Mouse (Mus musculus): ENCODE results near the gene Eif3g. TPM values are rescaled to one million over a fixed set of nuclear protein-coding genes. Genes with fewer than 3 reads are reported as not detected.

Eif3g gene
- polyA plus RNA-seq, 1 experiment from 2014 or later, result 245 TPM

- Histone ChIP-seq H3K27ac (replicated peaks; ENCODE audit: low read depth, low read length) (no peak overlapping the region), H3K4me2 (ENCODE audit: low read depth, low read length) (no peak overlapping the region), H3K9ac (ENCODE audit: low read depth, low read length) (no peak overlapping the region), H3K4me1 (ENCODE audit: control insufficient read depth, insufficient read depth, low read length) (no peaks in the 10 kb centered on the region), H3K27me3 (replicated peaks; ENCODE audit: control insufficient read depth, insufficient read depth, low read length) (peaks cover 29% of the 10 kb centered on the region), H3K9me3 (ENCODE audit: control insufficient read depth, low read length) (no peaks in the 10 kb centered on the region), H3K36me3 (ENCODE audit: control insufficient read depth, insufficient read depth, low read length) (no peaks in the 10 kb centered on the region), H3K4me3 (ENCODE audit: low read depth, low read length) (no peak overlapping the region)
- ATAC-seq (ENCODE audit: low read depth), result no peak
- WGBS, result 70% methylated on average over 4 of the region's 10 CpGs
- DNase-seq (ENCODE audit: low spot score), result no peak
Observed at GRCm38 (mm10) chr9:20872991-20873390, 25.4 kb downstream of the Eif3g start.

GRCm38 (mm10) chr9:20870211-20871173 is 27.9 kb downstream of the Eif3g start:
- Histone ChIP-seq H3K9me3 (ENCODE audit: control insufficient read depth, low read length) (no peaks in the 10 kb centered on the region), H3K4me2 (ENCODE audit: low read depth, low read length) (no peak overlapping the region), H3K27me3 (replicated peaks; ENCODE audit: control insufficient read depth, insufficient read depth, low read length) (peaks cover 36% of the 10 kb centered on the region), H3K36me3 (ENCODE audit: control insufficient read depth, insufficient read depth, low read length) (no peaks in the 10 kb centered on the region), H3K9ac (ENCODE audit: low read depth, low read length) (no peak overlapping the region), H3K27ac (replicated peaks; ENCODE audit: low read depth, low read length) (no peak overlapping the region), H3K4me1 (ENCODE audit: control insufficient read depth, insufficient read depth, low read length) (no peaks in the 10 kb centered on the region), H3K4me3 (ENCODE audit: low read depth, low read length) (no peak overlapping the region)
- DNase-seq (ENCODE audit: low spot score), result no peak
- ATAC-seq (ENCODE audit: low read depth), result no peak
- WGBS, result 70% methylated on average over 12 of the region's 12 CpGs

GRCm38 (mm10) chr9:20869246-20869645 is 29.2 kb downstream of the Eif3g start:
- Histone ChIP-seq H3K4me3 (ENCODE audit: low read depth, low read length) (peak overlapping the region; percentile 49), H3K9me3 (ENCODE audit: control insufficient read depth, low read length) (no peaks in the 10 kb centered on the region), H3K4me1 (ENCODE audit: control insufficient read depth, insufficient read depth, low read length) (no peaks in the 10 kb centered on the region), H3K9ac (ENCODE audit: low read depth, low read length) (peak overlapping the region; percentile 61; the same call in 1 of the 2 replicates), H3K36me3 (ENCODE audit: control insufficient read depth, insufficient read depth, low read length) (no peaks in the 10 kb centered on the region), H3K4me2 (ENCODE audit: low read depth, low read length) (peak overlapping the region; percentile 59), H3K27ac (replicated peaks; ENCODE audit: low read depth, low read length) (no peak overlapping the region), H3K27me3 (replicated peaks; ENCODE audit: control insufficient read depth, insufficient read depth, low read length) (peaks cover 36% of the 10 kb centered on the region)
- no peak for ATAC-seq (ENCODE audit: low read depth)
- DNase-seq (ENCODE audit: low spot score), result no peak
- WGBS, result 8% methylated on average over 16 of the region's 19 CpGs

- Histone ChIP-seq H3K36me3 (ENCODE audit: control insufficient read depth, insufficient read depth, low read length) (no peaks in the 10 kb centered on the region), H3K4me2 (ENCODE audit: low read depth, low read length) (peak within 1 kb of the TSS; percentile 59), H3K4me3 (ENCODE audit: low read depth, low read length) (peak within 1 kb of the TSS; percentile 49), H3K9ac (ENCODE audit: low read depth, low read length) (peak within 1 kb of the TSS; percentile 61), H3K27ac (replicated peaks; ENCODE audit: low read depth, low read length) (no peak within 1 kb of the TSS), H3K27me3 (replicated peaks; ENCODE audit: control insufficient read depth, insufficient read depth, low read length) (peaks cover 36% of the 10 kb centered on the region), H3K4me1 (ENCODE audit: control insufficient read depth, insufficient read depth, low read length) (no peaks in the 10 kb centered on the region), H3K9me3 (ENCODE audit: control insufficient read depth, low read length) (no peaks in the 10 kb centered on the region)
- DNase-seq (ENCODE audit: low spot score) (peak; percentile 39), ATAC-seq (ENCODE audit: low read depth) (peak; percentile 51)
- 10% methylated on average over 43 of the region's 53 CpGs for WGBS
Observed at GRCm38 (mm10) chr9:20868448-20869001, 29.9 kb downstream of the Eif3g start, which contains the start of gene A230050P20Rik. A230050P20Rik (plus strand) TSS chr9:20868642.

- no peaks in the 10 kb centered on the region for H3K4me1 ChIP-seq (ENCODE audit: control insufficient read depth, insufficient read depth, low read length)
- no peak overlapping the region for H3K9ac ChIP-seq (ENCODE audit: low read depth, low read length)
- WGBS, result 61% methylated on average over 3 of the region's 3 CpGs
- no peak overlapping the region for H3K27ac ChIP-seq (replicated peaks; ENCODE audit: low read depth, low read length)
- DNase-seq (ENCODE audit: low spot score), result no peak
- ATAC-seq (ENCODE audit: low read depth), result no peak
- no peak overlapping the region for H3K4me2 ChIP-seq (ENCODE audit: low read depth, low read length)
- H3K4me3 ChIP-seq (ENCODE audit: low read depth, low read length), result no peak overlapping the region
- H3K27me3 ChIP-seq (replicated peaks; ENCODE audit: control insufficient read depth, insufficient read depth, low read length), result peaks cover 36% of the 10 kb centered on the region
- no peaks in the 10 kb centered on the region for H3K36me3 ChIP-seq (ENCODE audit: control insufficient read depth, insufficient read depth, low read length)
- H3K9me3 ChIP-seq (ENCODE audit: control insufficient read depth, low read length), result no peaks in the 10 kb centered on the region
Observed at GRCm38 (mm10) chr9:20866879-20867278, 31.5 kb downstream of the Eif3g start.

- H3K27me3 ChIP-seq (replicated peaks; ENCODE audit: control insufficient read depth, insufficient read depth, low read length), result no peaks in the 10 kb centered on the region
- H3K9ac ChIP-seq (ENCODE audit: low read depth, low read length), result no peak overlapping the region
- no peaks in the 10 kb centered on the region for H3K4me1 ChIP-seq (ENCODE audit: control insufficient read depth, insufficient read depth, low read length)
- DNase-seq (ENCODE audit: low spot score) (no peak), ATAC-seq (ENCODE audit: low read depth) (no peak)
- H3K27ac ChIP-seq (replicated peaks; ENCODE audit: low read depth, low read length), result no peak overlapping the region
- H3K4me3 ChIP-seq (ENCODE audit: low read depth, low read length), result no peak overlapping the region
- no peaks in the 10 kb centered on the region for H3K9me3 ChIP-seq (ENCODE audit: control insufficient read depth, low read length)
- H3K36me3 ChIP-seq (ENCODE audit: control insufficient read depth, insufficient read depth, low read length), result no peaks in the 10 kb centered on the region
- WGBS, result 53% methylated on average over 4 of the region's 4 CpGs
- no peak overlapping the region for H3K4me2 ChIP-seq (ENCODE audit: low read depth, low read length)
Observed at GRCm38 (mm10) chr9:20862225-20862624, 36.2 kb downstream of the Eif3g start.

- Histone ChIP-seq H3K27me3 (replicated peaks; ENCODE audit: control insufficient read depth, insufficient read depth, low read length) (no peaks in the 10 kb centered on the region), H3K4me1 (ENCODE audit: control insufficient read depth, insufficient read depth, low read length) (no peaks in the 10 kb centered on the region), H3K36me3 (ENCODE audit: control insufficient read depth, insufficient read depth, low read length) (no peaks in the 10 kb centered on the region), H3K4me2 (ENCODE audit: low read depth, low read length) (no peak overlapping the region), H3K9ac (ENCODE audit: low read depth, low read length) (no peak overlapping the region), H3K9me3 (ENCODE audit: control insufficient read depth, low read length) (no peaks in the 10 kb centered on the region), H3K4me3 (ENCODE audit: low read depth, low read length) (no peak overlapping the region), H3K27ac (replicated peaks; ENCODE audit: low read depth, low read length) (no peak overlapping the region)
- 5% methylated on average over 4 of the region's 4 CpGs for WGBS
- ATAC-seq (ENCODE audit: low read depth) (no peak), DNase-seq (ENCODE audit: low spot score) (no peak)
Observed at GRCm38 (mm10) chr9:20861821-20862220, 36.6 kb downstream of the Eif3g start.

GRCm38 (mm10) chr9:20859926-20860325 is 38.5 kb downstream of the Eif3g start:
- H3K4me1 ChIP-seq (ENCODE audit: control insufficient read depth, insufficient read depth, low read length), result no peaks in the 10 kb centered on the region
- no peak overlapping the region for H3K9ac ChIP-seq (ENCODE audit: low read depth, low read length)
- no peak overlapping the region for H3K4me3 ChIP-seq (ENCODE audit: low read depth, low read length)
- H3K4me2 ChIP-seq (ENCODE audit: low read depth, low read length), result no peak overlapping the region
- no peaks in the 10 kb centered on the region for H3K27me3 ChIP-seq (replicated peaks; ENCODE audit: control insufficient read depth, insufficient read depth, low read length)
- H3K9me3 ChIP-seq (ENCODE audit: control insufficient read depth, low read length), result no peaks in the 10 kb centered on the region
- DNase-seq (ENCODE audit: low spot score), result no peak
- WGBS, result 47% methylated on average over 6 of the region's 6 CpGs
- ATAC-seq (ENCODE audit: low read depth), result no peak
- H3K36me3 ChIP-seq (ENCODE audit: control insufficient read depth, insufficient read depth, low read length), result no peaks in the 10 kb centered on the region
- no peak overlapping the region for H3K27ac ChIP-seq (replicated peaks; ENCODE audit: low read depth, low read length)

Measured in embryonic facial prominence, embryonic 14.5 days (tissue).